Mouse (Mus musculus) liver (tissue): ENCODE data around the gene Cerkl.

Experiments used
- DNase-seq: peaks from one replicate; pipeline ENCODE4 v3.0.0-alpha.2; 2020; ENCODE audit warnings: mixed read lengths

The Cerkl gene

GRCm38 (mm10) chr2:79456575-79457349, at the start of gene Cerkl, which contains the start of gene Neurod1:
TSS of gene Cerkl (minus strand) at chr2:79456785.
TSS of gene Neurod1 (minus strand) at chr2:79456751.
- peak; percentile 7 for DNase-seq

DNA sequence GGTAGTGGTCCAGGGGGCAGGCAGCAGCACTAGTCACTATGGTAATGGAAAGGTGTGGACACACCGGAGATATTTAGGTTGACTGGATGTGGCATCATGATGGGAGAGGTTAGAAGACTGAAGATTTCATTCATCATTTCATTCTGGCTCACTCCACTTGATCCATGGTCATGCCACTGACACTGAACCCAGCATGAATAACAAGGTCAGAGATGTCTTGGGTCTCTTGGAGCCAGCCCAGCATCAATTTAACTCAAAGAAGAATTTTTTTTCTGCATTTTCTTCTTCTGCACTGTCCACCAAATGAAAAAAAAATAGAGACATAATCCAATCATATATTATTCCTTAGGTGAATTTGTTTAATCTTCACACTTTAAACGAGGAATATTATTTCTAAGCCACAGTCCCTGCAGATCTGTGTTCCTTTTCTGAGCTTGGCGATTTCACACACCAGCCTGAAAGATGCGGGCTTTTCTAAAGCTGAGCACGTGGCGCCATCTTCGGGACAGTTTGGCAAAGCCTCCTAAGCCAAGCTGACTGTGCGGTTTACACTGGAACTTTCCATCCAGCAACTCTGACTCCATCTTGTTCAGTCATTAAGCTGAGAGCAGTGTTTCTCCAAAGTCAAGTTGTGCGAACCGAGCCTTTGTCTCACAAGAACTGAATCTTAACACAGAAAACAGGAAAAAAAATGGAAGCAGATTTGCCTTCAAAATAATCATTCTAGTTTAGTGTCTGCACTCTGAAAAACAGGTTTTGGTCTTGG, 42.6 kb upstream of the Cerkl start:
- DNase-seq = peak; percentile 49

DNA sequence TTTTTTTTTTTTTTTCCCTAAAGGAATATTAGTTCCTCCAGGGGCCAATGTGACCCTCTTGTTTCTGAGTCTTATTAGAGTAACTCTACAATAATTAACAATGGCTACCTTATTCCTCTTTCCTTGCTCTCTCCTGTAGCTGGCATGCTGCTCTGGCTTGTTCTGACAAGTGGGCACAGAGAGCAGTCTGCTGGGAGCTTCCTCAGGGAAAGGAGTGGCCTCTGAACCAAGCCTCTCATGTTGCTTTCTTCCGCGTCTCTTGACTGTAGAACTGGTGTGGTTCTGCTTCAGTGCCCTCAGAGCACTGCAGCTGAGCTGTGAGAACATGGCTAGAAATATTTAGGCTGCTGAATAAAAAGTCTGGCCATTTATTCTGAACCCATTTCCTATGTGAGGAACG, 28.5 kb upstream of the Cerkl start:
- no peak for DNase-seq

GRCm38 (mm10) chr2:79482511-79482910, 25.9 kb upstream of the Cerkl start:
- DNase-seq = no peak

DNA sequence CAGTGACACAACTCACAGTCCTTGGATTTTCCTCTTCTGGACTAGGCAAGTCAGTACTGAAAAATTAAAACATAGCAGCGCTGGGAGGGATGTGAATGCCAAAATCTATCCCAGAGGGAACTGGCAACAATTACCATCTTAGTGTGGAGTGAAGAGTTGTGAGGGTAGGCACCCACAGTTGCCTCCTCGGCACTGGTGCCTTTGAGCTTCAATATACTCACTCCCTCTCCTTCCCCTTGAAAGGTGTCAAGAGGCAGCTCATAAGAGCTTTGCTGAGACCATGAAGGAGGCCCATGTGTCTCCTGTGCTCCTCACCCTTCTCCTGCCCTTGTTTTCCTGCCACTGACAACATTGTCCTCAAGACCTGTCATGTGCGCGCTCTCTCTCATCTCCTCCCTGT, 5.8 kb upstream of the Cerkl start:
- DNase-seq = no peak

GRCm38 (mm10) chr2:79461861-79462260, 5.3 kb upstream of the Cerkl start:
- DNase-seq = no peak

DNA sequence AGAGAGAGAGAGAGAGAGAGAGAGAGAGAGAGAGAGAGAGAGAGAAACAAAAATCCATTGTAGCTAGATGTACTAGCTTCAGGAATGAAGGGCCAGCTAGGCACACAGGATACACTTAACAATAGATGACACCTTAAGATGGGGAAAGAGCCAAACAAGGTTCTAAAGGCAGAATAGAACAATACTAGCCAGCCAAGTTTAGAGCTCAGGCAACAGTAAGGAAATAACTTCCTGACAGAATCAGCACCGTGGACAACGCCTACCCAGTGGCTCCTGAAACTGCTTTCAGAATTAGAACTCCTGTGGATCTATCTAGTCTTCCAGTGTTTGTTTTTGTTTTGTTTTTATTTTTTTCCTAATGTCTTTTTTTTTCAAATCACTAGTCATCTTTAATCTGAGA, 4.0 kb upstream of the Cerkl start:
- no peak for DNase-seq

- DNase-seq = no peak
These were observed 3.5 kb upstream of the Cerkl start for GRCm38 (mm10) chr2:79460107-79460506.

GRCm38 (mm10) chr2:79459061-79460045, 2.8 kb upstream of the Cerkl start:
- DNase-seq = no peak

DNA sequence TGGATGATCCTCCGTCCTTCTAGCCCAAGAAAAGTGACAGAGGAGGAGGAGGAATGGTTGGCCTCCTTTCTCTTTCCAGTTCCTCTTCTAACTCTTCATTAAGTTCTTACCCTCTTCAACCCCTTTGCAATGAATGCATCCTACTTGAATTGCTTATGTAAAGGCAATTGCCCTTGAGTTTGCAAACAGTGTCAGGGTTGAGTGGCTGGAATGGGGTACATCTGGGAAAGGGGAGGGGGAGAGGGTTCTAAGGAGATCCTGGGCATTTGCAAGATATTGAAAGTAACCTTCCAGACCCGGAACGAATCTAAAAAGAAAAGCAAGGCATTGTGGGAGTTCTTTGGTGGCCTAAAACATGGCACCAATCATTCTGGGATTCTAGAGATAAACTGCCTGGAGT, 1.3 kb upstream of the Cerkl start:
- no peak for DNase-seq

DNA sequence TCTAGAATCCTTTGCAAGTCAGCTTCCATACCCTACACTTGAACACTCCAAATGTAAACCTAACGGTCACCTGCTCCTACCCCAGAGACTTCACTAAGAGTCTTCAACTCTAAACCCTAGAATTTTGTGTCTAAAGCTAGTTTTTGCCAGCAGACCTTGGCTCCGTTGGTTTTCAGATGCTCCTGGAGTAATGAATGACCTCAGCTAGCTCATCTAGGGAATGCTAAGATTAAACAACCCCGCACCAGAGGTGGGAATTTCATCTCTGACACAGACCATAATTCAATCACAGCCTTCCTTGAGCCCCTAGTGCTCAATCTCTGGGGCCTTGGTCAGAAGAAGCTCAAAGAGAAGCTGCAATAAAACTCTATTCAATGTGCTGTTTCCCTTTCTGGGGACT, 849 bp upstream of the Cerkl start:
- DNase-seq = no peak

DNA sequence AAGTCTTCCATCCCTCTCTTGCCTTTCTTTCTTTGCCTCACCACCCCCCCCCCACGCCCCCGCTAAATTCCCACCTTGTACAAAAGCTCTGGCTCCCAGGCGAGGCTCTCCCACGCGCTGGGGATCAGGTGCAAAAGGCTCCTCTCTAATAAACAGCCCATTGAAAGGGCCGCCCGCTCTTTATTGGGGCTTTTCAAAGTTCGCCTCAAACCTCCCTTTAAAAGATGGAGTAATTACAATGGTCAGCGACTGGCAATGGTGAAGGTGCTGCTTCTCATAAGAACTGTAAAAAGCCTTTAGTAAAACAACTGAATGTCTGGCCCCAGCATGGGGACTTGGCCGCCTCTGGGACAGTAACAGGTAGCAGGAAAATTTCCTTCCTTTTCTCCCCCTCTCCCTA, 939 bp downstream of the Cerkl start:
- DNase-seq = no peak

- no peak for DNase-seq
These were observed 1.7 kb downstream of the Cerkl start for GRCm38 (mm10) chr2:79454786-79455446.

- DNase-seq = peak; percentile 78
These were observed 2.4 kb downstream of the Cerkl start for GRCm38 (mm10) chr2:79453901-79454781.

DNA sequence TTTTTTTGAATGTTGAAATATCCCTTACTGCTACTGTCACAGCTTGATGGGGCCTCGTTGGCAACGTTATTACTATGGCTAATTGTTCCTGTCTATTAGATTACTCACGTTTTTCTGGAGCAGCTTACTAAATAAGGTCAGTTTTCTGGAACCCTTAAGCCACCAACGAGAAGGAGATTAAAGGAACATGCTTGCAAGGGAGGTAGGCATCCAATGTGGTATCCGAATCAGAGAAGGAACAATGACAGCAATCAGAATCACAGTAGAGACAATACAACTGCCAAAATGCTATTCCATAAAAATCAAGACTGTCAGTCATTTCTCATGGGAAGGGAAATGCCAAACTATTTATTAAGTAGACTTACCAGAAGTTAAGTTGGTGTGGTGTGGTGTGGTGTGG, 5.1 kb downstream of the Cerkl start:
- no peak for DNase-seq

GRCm38 (mm10) chr2:79450684-79451394, 5.7 kb downstream of the Cerkl start:
- no peak for DNase-seq

DNA sequence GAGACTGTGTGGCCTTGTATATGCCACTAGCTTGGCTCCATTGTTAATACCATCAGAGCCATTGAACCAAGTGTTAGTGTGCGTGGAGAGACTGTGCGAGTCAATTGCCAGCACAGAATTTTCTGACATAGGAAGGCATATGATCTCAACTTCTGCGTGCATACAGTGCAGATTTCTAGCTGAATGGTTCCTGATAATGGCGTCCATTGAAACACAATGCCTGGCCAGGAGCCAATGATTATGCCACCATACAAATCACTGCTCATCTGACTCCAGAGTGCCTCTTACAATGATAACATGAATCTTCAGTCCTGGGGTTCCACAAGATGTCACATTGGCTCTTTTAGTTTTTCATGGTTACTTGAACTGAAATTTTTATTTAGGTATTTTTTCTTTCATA, 7.2 kb downstream of the Cerkl start:
- DNase-seq = no peak

DNA sequence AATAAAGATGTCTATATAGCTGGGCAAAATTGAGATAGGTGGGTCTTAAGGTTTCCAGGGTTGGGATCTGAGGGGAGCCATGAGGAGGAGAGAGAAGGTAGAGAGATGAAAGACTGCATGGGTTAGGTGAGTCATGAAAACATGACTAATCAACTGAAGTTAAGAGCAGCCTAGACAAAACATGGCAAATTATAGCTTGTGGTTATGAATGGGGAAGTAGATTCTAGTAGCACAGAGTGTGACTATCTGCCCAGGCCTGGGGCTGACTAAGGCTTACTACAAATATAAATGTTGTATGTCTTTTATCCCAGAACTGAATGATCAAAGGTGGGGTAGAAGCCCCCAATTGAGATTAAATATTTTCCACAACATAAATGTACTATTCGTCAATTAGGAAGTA, 9.4 kb downstream of the Cerkl start:
- no peak for DNase-seq

GRCm38 (mm10) chr2:79443861-79444620, 12.5 kb downstream of the Cerkl start:
- DNase-seq = no peak

DNA sequence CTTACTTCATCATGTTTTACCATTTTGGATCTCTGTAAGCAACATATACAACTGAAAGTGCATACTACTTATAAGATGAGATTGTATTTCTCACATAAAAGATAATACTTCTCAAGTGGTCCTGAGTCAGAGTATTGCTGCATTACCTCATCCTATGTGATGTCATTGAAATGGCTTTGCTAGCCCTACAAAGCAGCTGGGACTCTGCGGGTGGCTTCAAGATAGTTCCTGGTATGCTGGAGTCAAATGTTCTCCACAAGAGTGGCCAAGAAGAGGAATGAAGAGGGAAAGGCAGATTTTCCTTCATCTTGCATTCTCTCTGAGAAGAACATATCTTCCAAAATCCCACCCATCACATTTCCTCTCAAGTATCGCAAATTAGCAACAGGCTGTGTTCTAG, 13.2 kb downstream of the Cerkl start:
- no peak for DNase-seq
